Mouse (Mus musculus): ENCODE data around the gene Stat3.

The Stat3 gene

DNA sequence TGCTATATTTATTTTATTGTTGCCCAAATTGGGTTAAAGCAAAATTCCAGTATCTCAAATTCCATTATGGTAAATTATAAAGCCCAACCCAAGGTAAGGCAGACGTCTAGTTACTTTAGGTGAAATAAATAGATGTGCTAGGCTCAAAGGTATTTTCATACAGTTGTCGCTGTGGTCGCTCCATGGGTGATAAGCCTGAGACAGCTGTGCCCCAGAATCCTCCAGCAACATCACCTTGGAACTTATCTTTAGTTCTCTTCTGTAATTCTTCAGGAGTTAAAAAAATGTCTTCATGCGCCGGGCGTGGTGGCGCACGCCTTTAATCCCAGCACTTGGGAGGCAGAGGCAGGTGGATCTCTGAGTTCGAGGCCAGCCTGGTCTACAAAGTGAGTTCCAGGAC, 100.4 kb downstream of the Stat3 start:
- Histone ChIP-seq H3K27me3 (ENCODE audit: control insufficient read depth, insufficient read depth, low read length, poor library complexity, severe bottlenecking) (no peaks in the 10 kb centered on the region), H3K36me3 (ENCODE audit: control insufficient read depth, insufficient read depth, low read length, poor library complexity, severe bottlenecking) (no peaks in the 10 kb centered on the region)
- DNase-seq (ENCODE audit: low read depth, low spot score), result no peak

DNA sequence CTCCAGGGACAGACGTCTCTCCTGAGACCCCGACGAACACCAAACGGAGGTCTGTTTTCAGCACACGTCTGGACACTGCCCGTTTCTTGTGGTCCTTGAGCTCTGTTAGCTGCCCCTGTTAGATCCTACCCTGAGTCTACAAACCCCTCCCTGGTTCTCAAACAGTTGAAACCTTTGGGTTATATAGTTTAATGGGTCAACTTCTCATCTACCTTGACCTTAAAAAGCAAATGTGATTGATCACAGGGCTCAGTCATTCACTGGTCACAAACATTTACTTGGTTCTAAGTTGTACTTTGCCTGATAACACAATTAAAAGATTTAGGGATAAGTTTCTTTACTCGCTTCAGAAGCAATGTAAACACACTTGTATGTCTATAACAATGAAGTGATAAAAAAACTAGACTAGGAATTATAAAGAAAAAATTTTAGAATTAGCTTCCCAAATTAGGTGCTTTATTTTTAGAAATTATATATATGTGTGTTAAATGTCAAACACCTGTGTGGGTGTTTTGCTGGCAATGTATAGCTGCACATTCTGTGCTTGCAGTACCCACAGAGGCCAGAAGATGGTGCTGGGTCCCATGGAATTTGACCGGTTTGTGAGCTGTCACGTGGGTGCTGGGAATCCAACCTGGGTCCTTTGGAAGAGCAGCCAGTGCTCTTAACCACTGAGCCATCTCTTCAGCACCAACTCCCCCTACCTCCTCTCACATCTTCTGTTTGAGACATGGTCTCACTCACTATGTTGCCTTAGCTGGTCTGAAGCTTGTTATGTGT, 102.2 kb downstream of the Stat3 start:
- Histone ChIP-seq H3K27me3 (ENCODE audit: control insufficient read depth, insufficient read depth, low read length, poor library complexity, severe bottlenecking) (no peaks in the 10 kb centered on the region), H3K36me3 (ENCODE audit: control insufficient read depth, insufficient read depth, low read length, poor library complexity, severe bottlenecking) (no peaks in the 10 kb centered on the region)
- peak; percentile 37 for DNase-seq (ENCODE audit: low read depth, low spot score)

Measured in splenic B cell, adult 2 months (primary cell).